Mouse (Mus musculus): ENCODE data around the gene Defb29. TPM values are rescaled to one million over a fixed set of nuclear protein-coding genes. Genes with fewer than 3 reads are reported as not detected.

The Defb29 gene
- not detected in 2 replicates for polyA plus RNA-seq (2016; fragmentation: Nextera tagmentation; extraction: Ambion mirVana)

DNA sequence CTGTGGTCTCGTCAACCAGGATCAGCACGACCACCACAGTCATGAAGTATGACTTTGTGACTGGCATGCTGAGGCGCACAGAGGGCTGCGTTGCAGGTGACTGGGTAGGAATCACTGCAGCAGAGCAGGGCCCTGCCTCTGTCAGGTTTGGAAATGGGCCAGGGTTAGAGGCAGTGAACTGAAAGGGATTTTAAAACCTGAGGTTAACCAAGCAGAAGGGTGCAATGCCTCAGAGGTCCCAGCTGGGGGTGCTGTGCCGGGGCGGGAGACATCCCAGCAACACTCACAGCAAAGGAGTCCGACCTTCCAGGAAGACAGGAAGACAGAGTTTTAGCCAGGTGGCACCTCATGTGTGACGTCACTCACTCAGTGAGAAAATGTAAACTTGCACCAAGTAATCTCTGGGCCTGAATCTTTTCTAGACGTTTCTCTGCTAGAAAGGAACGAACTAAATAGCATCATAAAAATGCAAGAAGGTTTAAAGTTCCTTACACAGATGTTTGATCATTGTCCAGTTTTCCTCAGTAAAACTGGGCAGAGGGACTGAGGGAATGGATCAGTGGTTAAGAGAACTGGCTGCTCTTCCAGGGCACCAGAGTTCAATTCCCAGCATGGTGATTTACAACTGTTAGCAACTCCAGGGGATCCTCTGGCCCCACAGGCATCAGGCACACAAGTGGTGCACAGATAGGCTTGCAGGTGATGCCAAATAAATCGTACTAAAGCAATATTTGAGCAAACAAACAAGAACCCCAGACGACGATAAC lies at the start of gene Defb29:
TSS of gene Defb29 (minus strand) at position 155 of the 767 bp plus-strand sequence.
- no peak for ATAC-seq (ENCODE audit: insufficient number of reproducible peaks, insufficient read depth, low FRiP score, low TSS enrichment)
- Histone ChIP-seq H3K27me3 (no peaks in the 10 kb centered on the region), H3K4me2 (replicated peaks) (no peak within 1 kb of the TSS), H3K27ac (no peak within 1 kb of the TSS), H3K9ac (no peak within 1 kb of the TSS), H3K9me3 (no peaks in the 10 kb centered on the region), H3K36me3 (no peaks in the 10 kb centered on the region), H3K4me3 (no peak within 1 kb of the TSS), H3K4me1 (no peaks in the 10 kb centered on the region)
- WGBS: 52% methylated on average over 13 of the region's 13 CpGs

DNA sequence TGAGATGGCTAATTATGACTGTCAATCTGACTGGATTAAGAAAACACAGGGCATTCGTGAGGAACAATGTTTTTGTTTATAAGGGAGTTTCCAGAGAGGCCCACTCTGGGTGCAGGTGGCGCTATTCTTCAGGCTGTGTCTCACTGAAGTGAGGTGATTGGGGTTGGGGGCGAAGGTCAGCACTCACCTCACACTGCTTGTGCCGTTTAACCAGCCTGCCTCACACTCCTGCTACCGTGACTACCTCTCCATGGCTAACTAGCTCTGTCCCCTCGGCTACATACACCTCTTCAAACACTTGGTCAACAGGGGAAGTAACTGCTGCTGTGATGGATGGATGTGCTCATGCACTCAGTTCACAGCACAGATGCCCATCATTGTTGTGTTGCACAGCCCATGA lies 49.1 kb upstream of the Defb29 start:
- no peaks in the 10 kb centered on the region for H3K36me3 ChIP-seq
- H3K9me3 ChIP-seq: no peaks in the 10 kb centered on the region
- no peak for ATAC-seq (ENCODE audit: insufficient number of reproducible peaks, insufficient read depth, low FRiP score, low TSS enrichment)
- no peak overlapping the region for H3K27ac ChIP-seq
- no peaks in the 10 kb centered on the region for H3K27me3 ChIP-seq
- H3K4me3 ChIP-seq: no peak overlapping the region
- no peaks in the 10 kb centered on the region for H3K4me1 ChIP-seq
- H3K4me2 ChIP-seq (replicated peaks): no peak overlapping the region
- WGBS: 30% methylated on average over 6 of the region's 6 CpGs
- H3K9ac ChIP-seq: no peak overlapping the region

DNA sequence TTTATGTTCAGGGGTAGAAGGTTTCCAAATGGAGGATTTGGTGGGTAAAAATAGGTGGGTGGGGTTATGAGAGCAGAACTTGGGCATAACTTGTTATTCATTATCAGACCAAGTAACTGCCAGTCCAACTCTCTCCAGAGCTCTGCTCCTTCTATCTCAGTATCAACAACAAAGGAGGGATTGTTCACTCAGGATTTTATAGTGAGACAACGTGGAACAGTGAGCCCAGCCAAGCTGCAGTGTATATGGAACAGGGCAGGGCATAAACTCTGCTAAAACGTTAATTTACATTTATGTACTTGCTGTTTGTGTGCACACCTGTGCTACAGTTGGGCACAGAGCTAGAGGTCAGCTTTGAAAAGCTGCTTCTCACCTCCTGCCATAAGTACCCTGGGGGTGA lies 48.6 kb upstream of the Defb29 start:
- no peak for ATAC-seq (ENCODE audit: insufficient number of reproducible peaks, insufficient read depth, low FRiP score, low TSS enrichment)
- Histone ChIP-seq H3K27ac (no peak overlapping the region), H3K4me3 (no peak overlapping the region), H3K4me1 (no peaks in the 10 kb centered on the region), H3K4me2 (replicated peaks) (no peak overlapping the region), H3K27me3 (no peaks in the 10 kb centered on the region), H3K36me3 (no peaks in the 10 kb centered on the region), H3K9me3 (no peaks in the 10 kb centered on the region), H3K9ac (no peak overlapping the region)
- 28% methylated on average over 2 of the region's 2 CpGs for WGBS

DNA sequence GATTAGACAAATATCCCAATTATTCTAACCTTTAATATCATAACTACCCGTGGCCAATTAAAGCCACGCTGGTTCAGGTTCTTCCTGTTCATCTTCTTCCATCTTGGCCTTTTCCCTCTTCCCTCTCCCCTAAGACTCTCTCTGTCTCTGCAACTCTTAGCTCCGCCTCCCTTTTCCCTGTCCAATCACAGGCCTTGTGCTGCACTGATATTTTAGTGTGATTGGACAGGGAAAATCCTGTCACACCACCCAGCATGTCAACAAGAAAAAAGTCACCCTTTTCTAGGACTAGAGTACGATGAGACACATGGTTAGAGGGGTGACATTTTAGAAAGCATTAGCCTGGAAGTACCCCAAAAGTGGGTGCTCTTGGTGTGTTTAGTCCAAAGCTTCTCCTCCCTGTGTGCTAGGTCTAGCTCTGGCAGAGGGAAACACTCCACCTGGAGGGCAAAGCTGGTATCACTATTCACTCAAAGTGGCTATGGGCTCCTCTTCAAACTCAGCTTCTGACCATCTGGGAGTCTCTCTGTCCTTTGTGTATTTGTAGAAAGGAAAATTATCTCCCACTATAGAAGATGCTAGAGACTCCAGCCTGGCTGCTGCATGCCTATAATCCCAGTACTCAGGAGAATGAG lies 47.1 kb upstream of the Defb29 start:
- Histone ChIP-seq H3K4me2 (replicated peaks) (no peak overlapping the region), H3K4me1 (no peaks in the 10 kb centered on the region), H3K27me3 (no peaks in the 10 kb centered on the region), H3K9ac (no peak overlapping the region), H3K4me3 (no peak overlapping the region), H3K9me3 (no peaks in the 10 kb centered on the region), H3K36me3 (no peaks in the 10 kb centered on the region), H3K27ac (no peak overlapping the region)
- ATAC-seq (ENCODE audit: insufficient number of reproducible peaks, insufficient read depth, low FRiP score, low TSS enrichment): no peak
- 82% methylated on average over 4 of the region's 4 CpGs for WGBS

DNA sequence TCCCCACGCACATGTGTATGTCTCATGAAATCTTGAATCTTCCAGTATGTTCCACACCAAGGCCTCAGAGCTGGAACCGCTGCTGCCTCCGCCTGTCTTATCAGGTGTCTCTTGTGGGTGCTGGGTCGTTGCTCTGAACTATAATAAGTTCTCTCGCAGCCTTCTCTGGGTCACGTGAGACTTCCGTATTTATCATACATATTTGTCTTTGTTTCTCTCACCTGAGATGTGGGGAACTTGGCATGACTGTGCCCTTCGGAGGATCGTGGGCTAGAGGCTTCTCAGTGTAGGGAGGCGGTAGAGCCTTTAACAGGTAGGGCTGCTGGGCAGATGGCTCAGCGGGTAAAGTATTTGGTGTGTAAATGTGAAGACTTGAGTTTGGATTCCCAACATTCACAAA lies 40.7 kb upstream of the Defb29 start:
- ATAC-seq (ENCODE audit: insufficient number of reproducible peaks, insufficient read depth, low FRiP score, low TSS enrichment): no peak
- 89% methylated on average over 11 of the region's 11 CpGs for WGBS
- H3K4me2 ChIP-seq (replicated peaks): no peak overlapping the region
- no peaks in the 10 kb centered on the region for H3K27me3 ChIP-seq
- H3K4me3 ChIP-seq: no peak overlapping the region
- no peaks in the 10 kb centered on the region for H3K4me1 ChIP-seq
- H3K27ac ChIP-seq: no peak overlapping the region
- H3K9ac ChIP-seq: no peak overlapping the region
- no peaks in the 10 kb centered on the region for H3K36me3 ChIP-seq
- no peaks in the 10 kb centered on the region for H3K9me3 ChIP-seq

DNA sequence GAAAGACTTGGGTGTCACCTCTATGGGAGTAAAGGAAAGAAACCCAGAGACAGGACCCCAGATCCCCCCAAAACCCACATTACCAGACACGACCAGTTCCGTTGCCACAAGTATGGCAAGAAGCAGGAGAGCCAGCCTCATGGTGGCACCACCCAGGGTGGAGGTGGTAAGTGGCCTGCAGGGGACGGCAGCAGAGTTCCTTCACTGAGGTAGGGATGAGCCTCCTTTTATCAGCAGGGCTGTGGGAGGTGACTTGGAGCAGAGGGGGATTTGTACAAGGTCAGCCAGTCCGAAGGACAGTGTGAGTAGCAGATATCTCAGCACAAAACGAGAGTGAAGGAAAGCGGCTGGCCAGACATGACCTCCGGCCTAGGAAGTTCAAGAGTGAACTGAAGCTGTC lies 40.2 kb upstream of the Defb29 start, which contains the start of gene Defb19:
TSS of gene Defb19 (minus strand) at position 206 of the 400 bp plus-strand sequence.
- H3K9me3 ChIP-seq: no peaks in the 10 kb centered on the region
- H3K27me3 ChIP-seq: no peaks in the 10 kb centered on the region
- no peaks in the 10 kb centered on the region for H3K4me1 ChIP-seq
- ATAC-seq (ENCODE audit: insufficient number of reproducible peaks, insufficient read depth, low FRiP score, low TSS enrichment): no peak
- H3K27ac ChIP-seq: no peak within 1 kb of the TSS
- no peak within 1 kb of the TSS for H3K4me2 ChIP-seq (replicated peaks)
- H3K36me3 ChIP-seq: no peaks in the 10 kb centered on the region
- H3K9ac ChIP-seq: no peak within 1 kb of the TSS
- WGBS: 75% methylated on average over 7 of the region's 7 CpGs
- no peak within 1 kb of the TSS for H3K4me3 ChIP-seq

DNA sequence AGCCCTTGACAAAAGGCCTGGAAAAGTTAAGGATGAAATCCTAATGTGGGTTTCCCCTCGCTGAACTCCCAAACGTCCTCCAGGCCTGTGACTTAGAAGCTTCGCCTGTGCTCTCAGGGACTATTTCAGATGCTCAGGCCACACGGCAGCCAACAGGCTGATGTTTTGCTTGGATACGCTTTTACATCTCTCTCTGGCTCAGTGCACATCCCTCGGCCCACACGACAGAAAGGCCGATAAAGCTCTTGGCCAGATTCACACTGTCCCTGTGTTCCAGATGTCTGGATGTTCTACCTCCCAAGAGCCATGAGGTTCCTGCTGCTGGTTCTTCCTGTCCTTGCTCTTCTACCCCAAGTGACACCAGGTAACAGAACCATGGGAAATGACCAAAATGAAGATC lies 33.6 kb upstream of the Defb29 start:
- Histone ChIP-seq H3K9ac (no peak overlapping the region), H3K9me3 (no peaks in the 10 kb centered on the region), H3K4me2 (replicated peaks) (no peak overlapping the region), H3K27ac (no peak overlapping the region), H3K4me1 (no peaks in the 10 kb centered on the region), H3K36me3 (no peaks in the 10 kb centered on the region), H3K27me3 (no peaks in the 10 kb centered on the region), H3K4me3 (no peak overlapping the region)
- no peak for ATAC-seq (ENCODE audit: insufficient number of reproducible peaks, insufficient read depth, low FRiP score, low TSS enrichment)
- 87% methylated on average over 8 of the region's 8 CpGs for WGBS

DNA sequence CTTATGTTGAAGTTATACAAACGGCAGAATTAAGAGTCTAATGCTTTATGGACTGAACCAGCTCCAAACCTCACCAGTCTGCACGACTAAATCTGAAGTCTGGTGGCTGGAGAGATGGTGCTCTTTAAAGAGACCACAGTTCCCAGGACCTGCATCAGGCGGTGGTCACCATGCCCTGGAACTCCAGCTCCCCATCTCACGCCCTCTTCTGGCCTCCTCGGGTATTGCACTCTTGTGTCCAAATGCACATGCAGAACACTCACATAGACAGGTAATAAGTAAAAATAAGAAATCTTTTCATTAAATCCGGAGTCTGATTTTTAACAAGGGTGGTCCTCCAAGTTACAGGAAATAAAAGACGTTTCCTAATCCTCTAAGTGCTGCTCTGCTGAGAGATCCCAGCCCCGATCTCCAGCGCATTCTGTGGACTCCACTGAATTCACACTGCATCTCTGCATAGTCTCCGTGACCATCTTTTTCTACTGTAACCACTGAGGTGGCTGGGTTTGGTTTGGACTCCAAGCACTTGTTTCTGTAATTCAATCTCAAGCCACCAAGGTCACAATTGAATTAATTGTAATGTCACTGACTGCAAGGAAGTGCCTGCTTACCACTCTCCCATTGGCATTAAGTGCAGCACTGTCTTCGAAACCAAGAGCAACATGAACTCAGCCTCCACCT lies 32.4 kb upstream of the Defb29 start, which contains the start of gene Defb21:
TSS of gene Defb21 (plus strand) at position 631 of the 681 bp plus-strand sequence.
- 66% methylated on average over 11 of the region's 11 CpGs for WGBS
- Histone ChIP-seq H3K4me2 (replicated peaks) (no peak within 1 kb of the TSS), H3K9ac (no peak within 1 kb of the TSS), H3K4me3 (no peak within 1 kb of the TSS), H3K9me3 (no peaks in the 10 kb centered on the region), H3K27me3 (no peaks in the 10 kb centered on the region), H3K36me3 (no peaks in the 10 kb centered on the region), H3K4me1 (no peaks in the 10 kb centered on the region), H3K27ac (no peak within 1 kb of the TSS)
- no peak for ATAC-seq (ENCODE audit: insufficient number of reproducible peaks, insufficient read depth, low FRiP score, low TSS enrichment)

DNA sequence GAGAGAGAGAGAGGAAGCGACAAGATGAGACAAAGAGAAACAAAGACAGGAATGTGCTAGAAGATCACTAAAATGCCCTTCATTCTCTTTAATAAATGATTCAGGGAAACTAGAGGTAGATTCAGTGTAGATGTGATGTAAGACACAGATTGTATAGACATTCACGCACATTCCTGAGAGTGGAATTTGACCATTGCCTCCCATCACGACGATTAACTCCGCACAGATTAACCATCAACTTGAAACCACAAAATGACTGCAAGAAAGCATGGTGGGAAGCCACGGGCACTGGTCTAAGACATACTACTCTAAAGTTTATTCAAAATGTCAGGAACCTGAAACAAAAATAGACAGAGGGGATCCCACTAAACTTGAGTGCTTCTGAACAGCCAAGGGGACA lies 30.4 kb upstream of the Defb29 start:
- Histone ChIP-seq H3K36me3 (no peaks in the 10 kb centered on the region), H3K27me3 (no peaks in the 10 kb centered on the region), H3K4me1 (no peaks in the 10 kb centered on the region), H3K9me3 (no peaks in the 10 kb centered on the region), H3K4me2 (replicated peaks) (no peak overlapping the region), H3K4me3 (no peak overlapping the region), H3K9ac (no peak overlapping the region), H3K27ac (no peak overlapping the region)
- ATAC-seq (ENCODE audit: insufficient number of reproducible peaks, insufficient read depth, low FRiP score, low TSS enrichment): no peak
- WGBS: 80% methylated on average over 6 of the region's 6 CpGs

DNA sequence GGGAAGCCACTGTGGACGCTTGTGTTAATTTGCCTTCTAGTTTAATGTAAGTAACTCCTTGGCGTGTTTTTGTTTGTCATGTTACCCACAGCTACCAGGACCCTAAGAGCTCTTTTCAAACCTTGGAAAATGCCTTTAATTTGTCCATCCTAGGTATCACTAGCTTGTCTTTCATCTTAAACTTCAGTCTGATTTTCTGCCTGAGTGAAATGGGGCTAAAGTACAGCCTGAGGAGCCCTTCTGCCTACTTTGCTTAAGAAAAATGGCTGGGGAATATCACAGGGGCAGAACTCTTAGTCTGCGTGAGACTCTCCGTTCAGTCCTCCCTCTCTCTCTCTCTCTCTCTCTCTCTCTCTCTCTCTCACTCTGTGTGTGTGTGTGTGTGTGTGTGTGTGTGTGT lies 30.0 kb upstream of the Defb29 start:
- no peak for ATAC-seq (ENCODE audit: insufficient number of reproducible peaks, insufficient read depth, low FRiP score, low TSS enrichment)
- no peak overlapping the region for H3K4me2 ChIP-seq (replicated peaks)
- H3K9ac ChIP-seq: no peak overlapping the region
- no peaks in the 10 kb centered on the region for H3K4me1 ChIP-seq
- no peak overlapping the region for H3K4me3 ChIP-seq
- H3K36me3 ChIP-seq: no peaks in the 10 kb centered on the region
- H3K27ac ChIP-seq: no peak overlapping the region
- WGBS: 81% methylated on average over 4 of the region's 4 CpGs
- no peaks in the 10 kb centered on the region for H3K27me3 ChIP-seq
- H3K9me3 ChIP-seq: no peaks in the 10 kb centered on the region

DNA sequence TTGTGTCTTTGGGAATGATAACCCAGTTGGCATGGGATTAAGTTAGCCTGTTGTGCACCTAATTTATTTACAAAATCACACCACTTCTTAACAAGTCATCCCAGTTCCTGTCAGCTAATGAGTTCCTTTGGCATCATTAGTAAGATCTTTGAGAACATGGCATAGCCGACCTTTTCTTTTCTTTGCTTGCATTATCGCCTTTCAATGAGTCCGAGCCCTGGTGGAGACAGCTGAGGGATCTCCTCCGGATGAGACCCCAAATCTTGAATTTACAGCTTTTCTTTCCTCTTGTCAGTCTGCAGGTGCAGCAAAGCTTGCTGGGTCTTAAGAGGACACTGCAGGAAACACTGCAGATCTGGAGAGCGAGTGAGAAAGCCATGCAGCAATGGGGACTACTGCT lies 29.1 kb upstream of the Defb29 start, which contains the start of gene Gm17416:
TSS of gene Gm17416 (plus strand) at position 301 of the 400 bp plus-strand sequence.
- H3K27ac ChIP-seq: no peak within 1 kb of the TSS
- H3K4me2 ChIP-seq (replicated peaks): no peak within 1 kb of the TSS
- H3K9me3 ChIP-seq: no peaks in the 10 kb centered on the region
- ATAC-seq (ENCODE audit: insufficient number of reproducible peaks, insufficient read depth, low FRiP score, low TSS enrichment): no peak
- 90% methylated on average over 5 of the region's 5 CpGs for WGBS
- H3K27me3 ChIP-seq: no peaks in the 10 kb centered on the region
- H3K36me3 ChIP-seq: no peaks in the 10 kb centered on the region
- no peak within 1 kb of the TSS for H3K9ac ChIP-seq
- H3K4me3 ChIP-seq: no peak within 1 kb of the TSS
- no peaks in the 10 kb centered on the region for H3K4me1 ChIP-seq

DNA sequence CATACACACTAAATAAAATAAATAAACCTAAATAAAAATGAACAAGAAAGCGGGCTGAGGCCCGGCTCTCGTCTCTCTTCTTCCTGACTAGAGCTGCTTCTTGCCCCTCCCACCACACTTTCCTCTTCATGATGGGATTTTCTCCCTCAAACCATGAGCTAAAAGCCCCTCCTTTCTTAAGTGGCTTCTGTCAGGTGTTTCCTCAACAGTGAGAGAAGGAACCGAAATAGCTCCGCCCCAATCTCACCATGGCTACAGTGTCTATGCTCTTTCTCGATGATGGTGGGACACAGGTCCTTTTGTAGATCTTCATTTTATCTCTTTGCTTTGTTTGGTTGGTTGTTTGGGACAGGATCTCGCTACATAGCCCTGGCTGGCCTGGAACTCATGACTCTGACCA lies 16.8 kb upstream of the Defb29 start:
- H3K9me3 ChIP-seq: no peaks in the 10 kb centered on the region
- H3K27ac ChIP-seq: no peak overlapping the region
- no peaks in the 10 kb centered on the region for H3K27me3 ChIP-seq
- no peak overlapping the region for H3K4me2 ChIP-seq (replicated peaks)
- no peak overlapping the region for H3K4me3 ChIP-seq
- no peak for ATAC-seq (ENCODE audit: insufficient number of reproducible peaks, insufficient read depth, low FRiP score, low TSS enrichment)
- no peaks in the 10 kb centered on the region for H3K36me3 ChIP-seq
- WGBS: 86% methylated on average over 7 of the region's 7 CpGs
- no peak overlapping the region for H3K9ac ChIP-seq
- no peaks in the 10 kb centered on the region for H3K4me1 ChIP-seq
